Mouse (Mus musculus): ENCODE data around the gene Gm826. TPM values are rescaled to one million over a fixed set of nuclear protein-coding genes. Genes with fewer than 3 reads are reported as not detected.

Gene Gm826
- polyA plus RNA-seq, 1 experiment, result 0.32 TPM

GRCm38 (mm10) chr2:160354319-160354718, 20.4 kb upstream of the Gm826 start:
- DNase-seq (ENCODE audit: extremely low spot score in 1 of 2, low spot score in 1 of 2), result no peak

GRCm38 (mm10) chr2:160353581-160353980, 19.6 kb upstream of the Gm826 start:
- DNase-seq (ENCODE audit: extremely low spot score in 1 of 2, low spot score in 1 of 2), result no peak

- no peak for DNase-seq (ENCODE audit: extremely low spot score in 1 of 2, low spot score in 1 of 2)
Observed at GRCm38 (mm10) chr2:160351038-160351574, 17.1 kb upstream of the Gm826 start.

- DNase-seq (ENCODE audit: extremely low spot score in 1 of 2, low spot score in 1 of 2), result no peak
Observed at GRCm38 (mm10) chr2:160349578-160349977, 15.6 kb upstream of the Gm826 start.

- DNase-seq (ENCODE audit: extremely low spot score in 1 of 2, low spot score in 1 of 2), result no peak
Observed at GRCm38 (mm10) chr2:160348796-160349195, 14.8 kb upstream of the Gm826 start.

- DNase-seq (ENCODE audit: extremely low spot score in 1 of 2, low spot score in 1 of 2), result no peak
Observed at GRCm38 (mm10) chr2:160348072-160348604, 14.2 kb upstream of the Gm826 start.

- no peak for DNase-seq (ENCODE audit: extremely low spot score in 1 of 2, low spot score in 1 of 2)
Observed at GRCm38 (mm10) chr2:160345644-160346043, 11.7 kb upstream of the Gm826 start.

- no peak for DNase-seq (ENCODE audit: extremely low spot score in 1 of 2, low spot score in 1 of 2)
Observed at GRCm38 (mm10) chr2:160340121-160340520, 6.2 kb upstream of the Gm826 start.

GRCm38 (mm10) chr2:160339595-160339994, 5.6 kb upstream of the Gm826 start:
- DNase-seq (ENCODE audit: extremely low spot score in 1 of 2, low spot score in 1 of 2), result no peak

GRCm38 (mm10) chr2:160336053-160336452, 2.1 kb upstream of the Gm826 start:
- no peak for DNase-seq (ENCODE audit: extremely low spot score in 1 of 2, low spot score in 1 of 2)

- no peak for DNase-seq (ENCODE audit: extremely low spot score in 1 of 2, low spot score in 1 of 2)
Observed at GRCm38 (mm10) chr2:160335043-160335442, 1.1 kb upstream of the Gm826 start.

- DNase-seq (ENCODE audit: extremely low spot score in 1 of 2, low spot score in 1 of 2), result no peak
Observed at GRCm38 (mm10) chr2:160332516-160333325, 1.2 kb downstream of the Gm826 start.

- peak in 1 of 2 experiments; percentile 5 for DNase-seq (ENCODE audit: extremely low spot score in 1 of 2, low spot score in 1 of 2)
Observed at GRCm38 (mm10) chr2:160328886-160329285, 5.1 kb downstream of the Gm826 start.

- DNase-seq (ENCODE audit: extremely low spot score in 1 of 2, low spot score in 1 of 2), result no peak
Observed at GRCm38 (mm10) chr2:160327716-160328115, 6.2 kb downstream of the Gm826 start.

GRCm38 (mm10) chr2:160327167-160327566, 6.8 kb downstream of the Gm826 start:
- DNase-seq (ENCODE audit: extremely low spot score in 1 of 2, low spot score in 1 of 2), result no peak

- DNase-seq (ENCODE audit: extremely low spot score in 1 of 2, low spot score in 1 of 2), result no peak
Observed at GRCm38 (mm10) chr2:160325105-160325644, 8.8 kb downstream of the Gm826 start.

- no peak for DNase-seq (ENCODE audit: extremely low spot score in 1 of 2, low spot score in 1 of 2)
Observed at GRCm38 (mm10) chr2:160321829-160322228, 12.1 kb downstream of the Gm826 start.

GRCm38 (mm10) chr2:160318255-160318654, 15.7 kb downstream of the Gm826 start:
- DNase-seq (ENCODE audit: extremely low spot score in 1 of 2, low spot score in 1 of 2), result no peak

GRCm38 (mm10) chr2:160313595-160314007, 20.4 kb downstream of the Gm826 start:
- DNase-seq (ENCODE audit: extremely low spot score in 1 of 2, low spot score in 1 of 2), result peak in 1 of 2 experiments; percentile 3

- no peak for DNase-seq (ENCODE audit: extremely low spot score in 1 of 2, low spot score in 1 of 2)
Observed at GRCm38 (mm10) chr2:160305070-160305469, 28.9 kb downstream of the Gm826 start.

- DNase-seq (ENCODE audit: extremely low spot score in 1 of 2, low spot score in 1 of 2), result no peak
Observed at GRCm38 (mm10) chr2:160303992-160304391, 30.0 kb downstream of the Gm826 start.

- DNase-seq (ENCODE audit: extremely low spot score in 1 of 2, low spot score in 1 of 2), result no peak
Observed at GRCm38 (mm10) chr2:160302013-160302412, 31.9 kb downstream of the Gm826 start.
